Mouse (Mus musculus) heart, postnatal 0 days (tissue): Measurements from ENCODE around the gene Gm5800. TPM values are rescaled to one million over a fixed set of nuclear protein-coding genes. Genes with fewer than 3 reads are reported as not detected.

Experiments
- ATAC-seq: fragments of 200-750 bp; cut with Nextera tagmentation; 2 replicates; pipeline ENCODE4 v1.8.0; 2017; ENCODE audit warnings: low read depth, moderate number of reproducible peaks, moderate library complexity; ENCODE audit not compliant: insufficient read depth
- DNase-seq: peaks from one replicate; pipeline ENCODE4 v3.0.0-alpha.2; 2016; ENCODE audit warnings: low spot score
- H3K27ac ChIP-seq: fragments of 300-500 bp; sonication (generic); 2 replicates; pipeline ENCODE4 v1.5.1; 2014; ENCODE audit warnings: low read depth, mild to moderate bottlenecking
- H3K27me3 ChIP-seq: fragments of 300-500 bp; sonication (generic); 2 replicates; pipeline ENCODE4 v1.6.1; 2014; ENCODE audit warnings: low read length, mixed read lengths; ENCODE audit not compliant: control insufficient read depth, insufficient read depth
- H3K36me3 ChIP-seq: fragments of 300-500 bp; sonication (generic); replicated peaks from 2 replicates; pipeline ENCODE4 v1.6.1; 2014; ENCODE audit warnings: low read length, mixed read lengths; ENCODE audit not compliant: control insufficient read depth, insufficient read depth
- H3K4me1 ChIP-seq: fragments of 300-500 bp; sonication (generic); 2 replicates; pipeline ENCODE4 v1.6.1; 2014; ENCODE audit warnings: antibody characterized with exemption; ENCODE audit not compliant: control insufficient read depth, insufficient read depth
- H3K4me2 ChIP-seq: fragments of 300-500 bp; sonication (generic); 2 replicates; pipeline ENCODE4 v1.6.1; 2014; ENCODE audit warnings: low read depth, mild to moderate bottlenecking, low read length, moderate library complexity
- H3K4me3 ChIP-seq: fragments of 300-500 bp; sonication (generic); 2 replicates; pipeline ENCODE4 v1.5.1; 2014; ENCODE audit warnings: low read depth, low read length
- H3K9ac ChIP-seq: fragments of 300-500 bp; sonication (generic); replicated peaks from 2 replicates; pipeline ENCODE4 v1.6.1; 2014; ENCODE audit warnings: low read depth, low read length, mixed read lengths
- H3K9me3 ChIP-seq: fragments of 300-500 bp; sonication (generic); replicated peaks from 2 replicates; pipeline ENCODE4 v1.6.1; 2016; ENCODE audit warnings: low read length; ENCODE audit not compliant: control insufficient read depth
- CTCF ChIP-seq: IDR thresholded peaks from 2 replicates; pipeline ENCODE4 v1.5.1; 2016; ENCODE audit warnings: antibody characterized with exemption, control low read depth, low read depth
- EP300 ChIP-seq: IDR thresholded peaks from 2 replicates; pipeline ENCODE4 v1.6.1; 2016; ENCODE audit warnings: antibody characterized with exemption, low read depth
- WGBS: fragments of 180-500 bp; shearing (Covaris S2); extraction: QIAGEN DNeasy Blood & Tissue Kit; methylation state at CpG from one replicate; pipeline ENCODE4 v1.1.7; 2014; 5-methylcytosine and 5-hydroxymethylcytosine counted together
- polyA plus RNA-seq: library from polyadenylated mRNA; unstranded; fragments of >200 nt; fragmentation: Nextera tagmentation; extraction: Ambion mirVana; gene quantifications from 2 replicates; pipeline ENCODE4 v1.2.1, GENCODE M21; 2015
- total RNA-seq: library from RNA; depleted of rRNA; stranded (reverse); fragments of >200 nt; gene quantifications from 2 replicates; pipeline ENCODE4 v1.2.3, GENCODE M21; 2014; ENCODE audit warnings: low replicate concordance; rRNA removed

Gm5800 gene
- total RNA-seq: not detected in 2 replicates
- not detected in 2 replicates for polyA plus RNA-seq

DNA sequence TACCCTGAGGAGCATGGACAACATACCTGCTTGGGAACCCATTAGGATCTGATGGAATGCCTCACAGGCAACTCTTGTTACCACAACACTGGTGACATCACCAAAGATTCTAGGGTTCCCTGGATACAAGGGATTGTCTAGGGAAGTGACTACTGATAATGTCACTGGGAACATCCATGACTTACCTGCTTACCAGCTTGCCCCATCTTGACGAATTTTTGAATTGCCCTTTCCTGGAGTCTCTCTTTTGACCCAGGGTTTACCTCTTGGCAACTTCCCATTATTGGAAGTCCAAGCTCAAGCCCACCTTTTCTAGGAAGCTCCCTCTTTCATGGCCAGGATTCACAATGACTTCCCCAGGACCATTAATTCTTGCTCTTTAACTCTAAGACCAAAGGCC is at the start of gene Gm5800:
Gene Gm5800, minus strand, starts transcription at position 101 of the 400 bp plus-strand sequence.
- H3K36me3 ChIP-seq: no peaks in the 10 kb centered on the region
- TF ChIP-seq EP300: no peak
- no peak for TF ChIP-seq CTCF

DNA sequence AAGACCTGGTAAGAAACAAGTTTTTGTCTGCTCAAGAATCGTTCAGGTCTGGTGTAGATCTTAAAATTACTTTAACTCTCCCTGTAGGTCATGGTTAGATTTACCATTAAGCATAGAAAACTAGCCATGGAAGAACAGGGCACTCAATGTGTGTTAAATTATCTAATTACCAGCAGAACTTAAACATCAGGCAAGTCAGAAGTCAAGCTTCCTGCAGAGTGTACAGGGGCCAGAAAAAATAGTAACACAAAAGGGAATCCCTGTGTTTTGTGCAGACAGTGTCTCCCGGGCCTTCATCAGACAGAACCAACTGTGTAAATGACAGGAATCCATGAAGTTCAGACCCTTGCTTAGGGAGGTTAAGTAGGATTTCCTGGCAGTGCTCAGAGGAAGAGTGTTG is 39.0 kb upstream of the Gm5800 start:
- no peak for ATAC-seq
- DNase-seq: no peak
- no peaks in the 10 kb centered on the region for H3K27me3 ChIP-seq
- no peak overlapping the region for H3K9ac ChIP-seq
- H3K4me1 ChIP-seq: no peaks in the 10 kb centered on the region
- H3K27ac ChIP-seq: no peak overlapping the region
- 77% methylated on average over 2 of the region's 2 CpGs for WGBS
- no peak overlapping the region for H3K4me2 ChIP-seq
- H3K4me3 ChIP-seq: no peak overlapping the region
- no peaks in the 10 kb centered on the region for H3K9me3 ChIP-seq
- H3K36me3 ChIP-seq: no peaks in the 10 kb centered on the region
- no peak for TF ChIP-seq EP300

More for the DNA sequence above, at the start of gene Gm5800:
- Histone ChIP-seq H3K4me1 (no peaks in the 10 kb centered on the region), H3K9ac (no peak within 1 kb of the TSS), H3K27me3 (no peaks in the 10 kb centered on the region), H3K9me3 (no peaks in the 10 kb centered on the region), H3K4me3 (no peak within 1 kb of the TSS), H3K4me2 (no peak within 1 kb of the TSS), H3K27ac (no peak within 1 kb of the TSS)
- DNase-seq (no peak), ATAC-seq (no peak)
- 19% methylated on average over 1 of the region's 1 CpGs for WGBS

GRCm38 (mm10) chr14:51740347-51741170 is 23.6 kb upstream of the Gm5800 start:
- no peak for ATAC-seq
- peak overlapping the region; percentile 44 for H3K4me3 ChIP-seq
- no peak overlapping the region for H3K9ac ChIP-seq
- no peak for TF ChIP-seq EP300
- TF ChIP-seq CTCF: no peak
- no peak overlapping the region for H3K27ac ChIP-seq
- WGBS: under 1% methylated on average over 42 of the region's 42 CpGs
- H3K9me3 ChIP-seq: no peaks in the 10 kb centered on the region
- peaks cover 7% of the 10 kb centered on the region; the same call in 1 of the 2 replicates for H3K4me1 ChIP-seq
- H3K4me2 ChIP-seq: peak overlapping the region; percentile 71
- H3K27me3 ChIP-seq: peaks cover 43% of the 10 kb centered on the region
- no peak for DNase-seq
- no peaks in the 10 kb centered on the region for H3K36me3 ChIP-seq

GRCm38 (mm10) chr14:51739150-51739993 is 22.4 kb upstream of the Gm5800 start:
- Histone ChIP-seq H3K9me3 (no peaks in the 10 kb centered on the region), H3K4me2 (peak overlapping the region; percentile 38; the same call in 1 of the 2 replicates), H3K27me3 (peaks cover 43% of the 10 kb centered on the region), H3K4me1 (peaks cover 7% of the 10 kb centered on the region; the same call in 1 of the 2 replicates), H3K36me3 (no peaks in the 10 kb centered on the region), H3K9ac (no peak overlapping the region), H3K4me3 (peak overlapping the region; percentile 44; the same call in 1 of the 2 replicates), H3K27ac (no peak overlapping the region)
- DNase-seq (no peak), ATAC-seq (no peak)
- WGBS: 2% methylated on average over 24 of the region's 24 CpGs
- TF ChIP-seq CTCF (no peak), EP300 (no peak)

GRCm38 (mm10) chr14:51738411-51739149 is 21.6 kb upstream of the Gm5800 start:
- ATAC-seq: no peak
- TF ChIP-seq EP300: no peak
- Histone ChIP-seq H3K27ac (no peak overlapping the region), H3K9me3 (no peaks in the 10 kb centered on the region), H3K27me3 (peaks cover 43% of the 10 kb centered on the region), H3K4me1 (peaks cover 7% of the 10 kb centered on the region; the same call in 1 of the 2 replicates), H3K4me2 (peak overlapping the region; percentile 38; the same call in 1 of the 2 replicates), H3K36me3 (no peaks in the 10 kb centered on the region), H3K4me3 (0 out of 2 replicates have a peak overlapping the region, but pooled peaks have one; percentile 13), H3K9ac (no peak overlapping the region)
- no peak for DNase-seq
- WGBS: 3% methylated on average over 29 of the region's 29 CpGs
